Mouse (Mus musculus) C2C12 (cell line): ENCODE results near the gene Ctsq.

Experiments
- CEBPB ChIP-seq: IDR thresholded peaks from one replicate; pipeline ENCODE4 v1.6.1; 2011; ENCODE audit warnings: low read depth, mild to moderate bottlenecking, control low read depth, moderate library complexity
- CTCF ChIP-seq: IDR thresholded peaks from one replicate; pipeline ENCODE4 v1.5.1; 2011; ENCODE audit not compliant: control insufficient read depth, insufficient read depth, insufficient read length
- FOSL1 ChIP-seq: IDR thresholded peaks from one replicate; pipeline ENCODE4 v1.8.0; 2011; ENCODE audit warnings: mild to moderate bottlenecking, low read length; ENCODE audit not compliant: poor library complexity, insufficient read depth, severe bottlenecking
- MAX ChIP-seq: IDR thresholded peaks from one replicate; pipeline ENCODE4 v1.6.1; 2011; ENCODE audit warnings: mild to moderate bottlenecking, control low read depth
- MYOD1 ChIP-seq: IDR thresholded peaks from one replicate; pipeline ENCODE4 v1.6.1; 2011; ENCODE audit warnings: low read depth; ENCODE audit not compliant: control insufficient read depth, insufficient read length
- MYOG ChIP-seq: IDR thresholded peaks from one replicate; pipeline ENCODE4 v1.6.1; 2011; ENCODE audit not compliant: control insufficient read depth, insufficient read length; ENCODE audit errors: extremely low read depth
- USF1 ChIP-seq: IDR thresholded peaks from one replicate; pipeline ENCODE4 v1.6.1; 2011; ENCODE audit warnings: low read depth, mild to moderate bottlenecking, control low read depth, moderate library complexity

DNA sequence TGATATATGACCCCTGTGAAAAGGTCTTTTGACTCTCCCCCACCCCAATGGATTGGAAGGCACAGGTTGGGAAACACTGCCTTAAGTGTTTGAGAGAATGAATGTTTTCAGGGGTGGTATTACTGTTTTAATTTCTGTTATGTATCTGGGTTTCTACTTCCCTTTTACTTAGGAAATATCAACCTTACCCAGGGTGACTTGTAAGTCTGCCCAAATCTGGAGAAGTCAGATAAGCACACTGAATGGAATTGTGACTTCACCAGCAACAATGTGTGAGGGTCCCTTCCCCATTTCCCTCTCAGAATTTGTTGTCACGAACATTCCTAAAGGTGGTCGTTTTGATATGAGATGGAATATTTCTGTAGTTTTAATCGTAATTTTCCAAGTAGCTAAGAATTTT is 17.6 kb downstream of the Ctsq start:
- TF ChIP-seq MYOD1 = no peak
- TF ChIP-seq CTCF = no peak
- no peak for TF ChIP-seq MYOG
- no peak for TF ChIP-seq MAX
- no peak for TF ChIP-seq CEBPB
- no peak for TF ChIP-seq USF1
- no peak for TF ChIP-seq FOSL1
